ENCODE assay signal across 8 mouse cellular contexts in the genomic region with DNA sequence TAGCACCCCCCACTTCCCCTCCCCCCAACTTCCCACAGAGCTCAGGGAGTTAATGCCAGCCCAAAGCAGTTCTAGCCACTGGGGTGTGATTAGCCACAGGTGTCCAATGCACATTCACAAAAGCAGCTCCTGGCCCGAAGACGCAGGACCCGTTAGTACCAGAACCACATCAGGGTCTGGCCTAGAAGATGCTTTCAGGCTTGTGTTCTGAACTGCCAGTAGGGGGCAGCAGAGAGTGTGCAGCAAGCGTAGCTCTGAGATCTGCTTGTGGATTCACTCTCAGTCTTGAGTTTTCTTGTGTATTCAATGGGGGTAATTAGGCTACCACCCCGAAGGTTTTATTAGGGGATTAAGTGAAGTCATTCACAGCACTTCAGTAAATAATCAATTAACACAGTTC. TPM values are rescaled to one million over a fixed set of nuclear protein-coding genes. Genes with fewer than 3 reads are reported as not detected.
DNase-seq lines count a peak whose midpoint lies in the region; ATAC-seq and TF ChIP-seq lines count a peak whose summit lies in the region.

No protein-coding gene starts in this region.

- DNase-seq in gastrocnemius, adult 2 months, result peak; percentile 59
- no peak for DNase-seq in gastrocnemius, postnatal 36 days
- DNase-seq in right cerebral cortex, adult 18-20 months, result peak; percentile 67
- no peak for DNase-seq in right cerebral cortex, postnatal 36 days (ENCODE audit: low spot score in 2 of 2)
- peak; percentile 67 for DNase-seq in cerebellum, adult 9-10 months
- peak; percentile 65 for DNase-seq in heart, postnatal 4 days
- peak; percentile 82 for DNase-seq in testis, postnatal 10 days (ENCODE audit: low spot score)

- intact Hi-C loops in gastrocnemius, adult 2 months (cut with DNase I), result loop anchor here (5.0 kb wide), 1 partner anchor 161 kb away; no protein-coding TSS in a partner anchor
- intact Hi-C loops in gastrocnemius, postnatal 36 days (cut with DNase I), result no loop called here

- no peak overlapping the region for H3K4me3 ChIP-seq in gastrocnemius, adult 2 months

- H3K27ac ChIP-seq in gastrocnemius, adult 2 months, result no peak overlapping the region

- ATAC-seq in megakaryocyte progenitor cell, adult 5-6 weeks (replicated peaks; ENCODE audit: poor library complexity), result peak; percentile 63

- TF ChIP-seq CTCF in gastrocnemius, adult 2 months (IDR thresholded peaks at IDR 0.05), result peak; percentile 97

RNA-seq across cellular contexts. Expression of gene Wfs1, which starts 42.6 kb away (rescaled TPM):
- total RNA-seq in gastrocnemius, adult 2 months (2021), result 10 to 100 TPM; 49.9 to 86.0 TPM
- total RNA-seq in gastrocnemius, postnatal 36 days (2021), result 10 to 100 TPM; 56.1 to 56.5 TPM
- 10 to 100 TPM; 26.3 to 27.7 TPM for total RNA-seq in heart, postnatal 4 days (2021)
- 1.9 and 2.1 TPM in 2 replicates for total RNA-seq in megakaryocyte progenitor cell, adult 5-6 weeks (2015)
- 0.78 and 2.0 TPM in 2 replicates for total RNA-seq in megakaryocyte progenitor cell, adult 5-6 weeks (2017)

Comparison
In these comparisons a context has a peak if more than half of its experiments do, and no peak if none do; other contexts are left out.
1. DNase-seq: peak in gastrocnemius, adult 2 months (single experiment), right cerebral cortex, adult 18-20 months (single experiment), cerebellum, adult 9-10 months (single experiment), heart, postnatal 4 days (single experiment) and testis, postnatal 10 days (single experiment); none in gastrocnemius, postnatal 36 days (0 of 2) and right cerebral cortex, postnatal 36 days (0 of 2).
2. RNA of gene Wfs1, which starts 42.6 kb away (total RNA-seq): 49.9 to 86.0 TPM in gastrocnemius, adult 2 months, 56.1 to 56.5 TPM in gastrocnemius, postnatal 36 days and 26.3 to 27.7 TPM in heart, postnatal 4 days; 0.78 to 2.1 TPM in megakaryocyte progenitor cell, adult 5-6 weeks; every median in the first group is over 4 times any median in the second.